Mouse (Mus musculus) embryonic fibroblast, embryonic 13.5 days (primary cell): Measurements from ENCODE around the gene Tnfrsf13c.

Experiments
- CTCF ChIP-seq: IDR thresholded peaks from 2 replicates; pipeline ENCODE4 v1.5.1; 2011; ENCODE audit warnings: mild to moderate bottlenecking, control low read depth, low read length, moderate library complexity, borderline replicate concordance; ENCODE audit not compliant: insufficient read depth
- POLR2A ChIP-seq: IDR thresholded peaks from 2 replicates; pipeline ENCODE4 v1.6.1; 2011; ENCODE audit warnings: low read depth, mild to moderate bottlenecking, control low read depth, low read length, moderate library complexity

- TF ChIP-seq CTCF: no peak
- TF ChIP-seq POLR2A: no peak
These were observed 27.9 kb downstream of the Tnfrsf13c start for GRCm38 (mm10) chr15:82196300-82196699.
